Mouse (Mus musculus): ENCODE measurements at regions not wholly inside any gene's neighbourhood (a gene's known extent, or its start where the extent isn't known, plus 50 kb on each side); places are given as distances from the start of the nearest gene placed in this dataset.

GRCm38 (mm10) chr7:70576112-70576910 is 209.8 kb upstream of the Nr2f2 start:
- Histone ChIP-seq H3K4me3 (no peak overlapping the region), H3K27me3 (ENCODE audit: low read depth, poor library complexity, severe bottlenecking) (peaks cover 45% of the 10 kb centered on the region), H3K4me1 (peaks cover 14% of the 10 kb centered on the region), H3K27ac (replicated peaks) (no peak overlapping the region), H3K9me3 (replicated peaks) (no peaks in the 10 kb centered on the region), H3K36me3 (no peaks in the 10 kb centered on the region)
- DNase-seq (ENCODE audit: low spot score) = no peak
- 44% methylated on average over 15 of the region's 15 CpGs for WGBS

GRCm38 (mm10) chr7:70575614-70576013 is 209.1 kb upstream of the Nr2f2 start:
- WGBS = 73% methylated on average over 2 of the region's 2 CpGs
- Histone ChIP-seq H3K27me3 (ENCODE audit: low read depth, poor library complexity, severe bottlenecking) (peaks cover 39% of the 10 kb centered on the region), H3K36me3 (no peaks in the 10 kb centered on the region), H3K9me3 (replicated peaks) (no peaks in the 10 kb centered on the region), H3K27ac (replicated peaks) (no peak overlapping the region), H3K4me1 (peaks cover 14% of the 10 kb centered on the region), H3K4me3 (no peak overlapping the region)
- no peak for DNase-seq (ENCODE audit: low spot score)

- H3K27me3 ChIP-seq (ENCODE audit: low read depth, poor library complexity, severe bottlenecking) = peaks cover 28% of the 10 kb centered on the region
- no peaks in the 10 kb centered on the region for H3K9me3 ChIP-seq (replicated peaks)
- WGBS = 91% methylated on average over 6 of the region's 6 CpGs
- H3K27ac ChIP-seq (replicated peaks) = no peak overlapping the region
- H3K4me3 ChIP-seq = no peak overlapping the region
- H3K36me3 ChIP-seq = no peaks in the 10 kb centered on the region
- DNase-seq (ENCODE audit: low spot score) = no peak
- peaks cover 14% of the 10 kb centered on the region for H3K4me1 ChIP-seq
Measured at GRCm38 (mm10) chr7:70574194-70574593, 207.7 kb upstream of the Nr2f2 start.

- no peaks in the 10 kb centered on the region for H3K27me3 ChIP-seq (ENCODE audit: low read depth, poor library complexity, severe bottlenecking)
Measured at GRCm38 (mm10) chr7:70565034-70565433, 198.5 kb upstream of the Nr2f2 start.

GRCm38 (mm10) chr7:70548936-70549450 is 182.5 kb upstream of the Nr2f2 start:
- Histone ChIP-seq H3K4me1 (no peaks in the 10 kb centered on the region), H3K36me3 (no peaks in the 10 kb centered on the region), H3K27me3 (ENCODE audit: low read depth, poor library complexity, severe bottlenecking) (no peaks in the 10 kb centered on the region), H3K9me3 (replicated peaks) (no peaks in the 10 kb centered on the region), H3K27ac (replicated peaks) (no peak overlapping the region), H3K4me3 (no peak overlapping the region)
- WGBS = 80% methylated on average over 5 of the region's 5 CpGs
- DNase-seq (ENCODE audit: low spot score) = no peak

More at GRCm38 (mm10) chr7:70565034-70565433, 198.5 kb upstream of the Nr2f2 start:
- WGBS = 91% methylated on average over 1 of the region's 1 CpGs
- H3K9me3 ChIP-seq (replicated peaks) = no peaks in the 10 kb centered on the region
- no peaks in the 10 kb centered on the region for H3K4me1 ChIP-seq
- H3K4me3 ChIP-seq = no peak overlapping the region
- H3K36me3 ChIP-seq = no peaks in the 10 kb centered on the region
- DNase-seq (ENCODE audit: low spot score) = no peak
- H3K27ac ChIP-seq (replicated peaks) = no peak overlapping the region

- Histone ChIP-seq H3K4me1 (no peaks in the 10 kb centered on the region), H3K27ac (replicated peaks) (no peak overlapping the region)
- WGBS = 93% methylated on average over 10 of the region's 10 CpGs
Measured at GRCm38 (mm10) chr7:70541881-70542665, 175.5 kb upstream of the Nr2f2 start.

GRCm38 (mm10) chr7:70539121-70539642 is 172.6 kb upstream of the Nr2f2 start:
- Histone ChIP-seq H3K9me3 (replicated peaks) (no peaks in the 10 kb centered on the region), H3K4me1 (no peaks in the 10 kb centered on the region), H3K27me3 (ENCODE audit: low read depth, poor library complexity, severe bottlenecking) (no peaks in the 10 kb centered on the region), H3K36me3 (no peaks in the 10 kb centered on the region), H3K27ac (replicated peaks) (no peak overlapping the region), H3K4me3 (no peak overlapping the region)
- 80% methylated on average over 9 of the region's 9 CpGs for WGBS
- DNase-seq (ENCODE audit: low spot score) = no peak

More at GRCm38 (mm10) chr7:70541881-70542665, 175.5 kb upstream of the Nr2f2 start:
- no peak for DNase-seq (ENCODE audit: low spot score)
- no peak overlapping the region for H3K4me3 ChIP-seq
- no peaks in the 10 kb centered on the region for H3K27me3 ChIP-seq (ENCODE audit: low read depth, poor library complexity, severe bottlenecking)
- no peaks in the 10 kb centered on the region for H3K9me3 ChIP-seq (replicated peaks)
- no peaks in the 10 kb centered on the region for H3K36me3 ChIP-seq

- Histone ChIP-seq H3K27me3 (ENCODE audit: low read depth, poor library complexity, severe bottlenecking) (no peaks in the 10 kb centered on the region), H3K36me3 (no peaks in the 10 kb centered on the region), H3K9me3 (replicated peaks) (peaks cover 5% of the 10 kb centered on the region), H3K27ac (replicated peaks) (no peak overlapping the region), H3K4me1 (no peaks in the 10 kb centered on the region), H3K4me3 (no peak overlapping the region)
- 87% methylated on average over 6 of the region's 6 CpGs for WGBS
- DNase-seq (ENCODE audit: low spot score) = no peak
Measured at GRCm38 (mm10) chr7:70536046-70536445, 169.5 kb upstream of the Nr2f2 start.

GRCm38 (mm10) chr7:70533552-70533951 is 167.0 kb upstream of the Nr2f2 start:
- no peak overlapping the region for H3K27ac ChIP-seq (replicated peaks)

GRCm38 (mm10) chr7:70527921-70528320 is 161.4 kb upstream of the Nr2f2 start:
- Histone ChIP-seq H3K4me1 (no peaks in the 10 kb centered on the region), H3K27ac (replicated peaks) (no peak overlapping the region), H3K9me3 (replicated peaks) (peaks cover 12% of the 10 kb centered on the region), H3K36me3 (no peaks in the 10 kb centered on the region), H3K27me3 (ENCODE audit: low read depth, poor library complexity, severe bottlenecking) (no peaks in the 10 kb centered on the region), H3K4me3 (no peak overlapping the region)
- WGBS = 88% methylated on average over 4 of the region's 4 CpGs
- no peak for DNase-seq (ENCODE audit: low spot score)

More at GRCm38 (mm10) chr7:70533552-70533951, 167.0 kb upstream of the Nr2f2 start:
- Histone ChIP-seq H3K36me3 (no peaks in the 10 kb centered on the region), H3K9me3 (replicated peaks) (peaks cover 12% of the 10 kb centered on the region), H3K4me3 (no peak overlapping the region), H3K27me3 (ENCODE audit: low read depth, poor library complexity, severe bottlenecking) (no peaks in the 10 kb centered on the region), H3K4me1 (no peaks in the 10 kb centered on the region)
- no peak for DNase-seq (ENCODE audit: low spot score)
- 86% methylated on average over 1 of the region's 1 CpGs for WGBS

GRCm38 (mm10) chr7:70525372-70525771 is 158.8 kb upstream of the Nr2f2 start:
- Histone ChIP-seq H3K27ac (replicated peaks) (no peak overlapping the region), H3K36me3 (no peaks in the 10 kb centered on the region), H3K9me3 (replicated peaks) (0 out of 2 replicates have a peak, but pooled peaks cover 4% of the 10 kb centered on the region), H3K27me3 (ENCODE audit: low read depth, poor library complexity, severe bottlenecking) (no peaks in the 10 kb centered on the region), H3K4me1 (no peaks in the 10 kb centered on the region), H3K4me3 (no peak overlapping the region)
- DNase-seq (ENCODE audit: low spot score) = no peak
- 87% methylated on average over 2 of the region's 2 CpGs for WGBS

GRCm38 (mm10) chr7:70524744-70525143 is 158.2 kb upstream of the Nr2f2 start:
- no peaks in the 10 kb centered on the region for H3K36me3 ChIP-seq
- no peak overlapping the region for H3K4me3 ChIP-seq
- DNase-seq (ENCODE audit: low spot score) = no peak
- H3K27me3 ChIP-seq (ENCODE audit: low read depth, poor library complexity, severe bottlenecking) = no peaks in the 10 kb centered on the region
- 0 out of 2 replicates have a peak, but pooled peaks cover 1% of the 10 kb centered on the region for H3K4me1 ChIP-seq
- no peak overlapping the region for H3K27ac ChIP-seq (replicated peaks)
- H3K9me3 ChIP-seq (replicated peaks) = 0 out of 2 replicates have a peak, but pooled peaks cover 4% of the 10 kb centered on the region
- WGBS = 94% methylated on average over 9 of the region's 9 CpGs
